Mouse (Mus musculus) 3134 (cell line): ENCODE data around the gene Gm9.
"Not testable (repeated sequence)": the region's sequence is repeated elsewhere in the genome, so short reads cannot be mapped to it uniquely, and the experiment has no call there.

ENCODE experiments used
- DNase-seq: peaks from one replicate; pipeline ENCODE4 v3.0.0-alpha.2; 2011; ENCODE audit warnings: low spot score; ENCODE audit not compliant: insufficient read length; ENCODE audit errors: extremely low read depth

Gm9 gene

GRCm38 (mm10) chrX:37210941-37211340 is at the start of gene Gm9:
Gene Gm9, minus strand, starts transcription at chrX:37211041.
- no peak for DNase-seq

- DNase-seq = not testable (repeated sequence)
Observed at GRCm38 (mm10) chrX:37249619-37250018, 38.8 kb upstream of the Gm9 start, which contains the start of gene Rhox3a. Gene Rhox3a, plus strand, starts transcription at chrX:37249919.

- DNase-seq = not testable (repeated sequence)
Observed at GRCm38 (mm10) chrX:37244676-37245075, 33.8 kb upstream of the Gm9 start, which contains the start of gene Rhox2a. Gene Rhox2a, plus strand, starts transcription at chrX:37244976.

- not testable (repeated sequence) for DNase-seq
Observed at GRCm38 (mm10) chrX:37222158-37222557, 11.3 kb upstream of the Gm9 start, which contains the start of gene Rhox1. Gene Rhox1, minus strand, starts transcription at chrX:37222258.

GRCm38 (mm10) chrX:37198676-37199075 is 12.2 kb downstream of the Gm9 start:
- no peak for DNase-seq

- DNase-seq = no peak
Observed at GRCm38 (mm10) chrX:37191744-37192379, 19.0 kb downstream of the Gm9 start.

GRCm38 (mm10) chrX:37191105-37191743 is 19.6 kb downstream of the Gm9 start, which contains the start of the genes Ndufa1 and Rnf113a1:
Gene Ndufa1, minus strand, starts transcription at chrX:37191163.
Gene Rnf113a1, plus strand, starts transcription at chrX:37191245.
- peak; percentile 86 for DNase-seq

GRCm38 (mm10) chrX:37190755-37191104 is 20.1 kb downstream of the Gm9 start:
- DNase-seq = no peak

GRCm38 (mm10) chrX:37184401-37184800 is 26.4 kb downstream of the Gm9 start:
- DNase-seq = not testable (repeated sequence)

GRCm38 (mm10) chrX:37168742-37169141 is 42.1 kb downstream of the Gm9 start, which contains the start of gene Akap14:
Gene Akap14, minus strand, starts transcription at chrX:37168842.
- DNase-seq = no peak

GRCm38 (mm10) chrX:37167085-37167484 is 43.8 kb downstream of the Gm9 start:
- no peak for DNase-seq

- no peak for DNase-seq
Observed at GRCm38 (mm10) chrX:37163115-37163514, 47.7 kb downstream of the Gm9 start.

- DNase-seq = no peak
Observed at GRCm38 (mm10) chrX:37161169-37161568, 49.7 kb downstream of the Gm9 start.
